Mouse (Mus musculus) gastrocnemius, postnatal 10 days (tissue): ENCODE measurements at regions not wholly inside any gene's neighbourhood (a gene's known extent, or its start where the extent isn't known, plus 50 kb on each side); places are given as distances from the start of the nearest gene placed in this dataset.

ENCODE experiments used
- DNase-seq: peaks from one replicate; pipeline ENCODE4 v3.0.0; 2021; ENCODE audit warnings: mixed read lengths

- DNase-seq, result no peak
Measured at GRCm38 (mm10) chr9:120814286-120814685, 114.7 kb upstream of the Ctnnb1 start.

- DNase-seq, result no peak
Measured at GRCm38 (mm10) chr9:120818726-120819317, 110.2 kb upstream of the Ctnnb1 start.

GRCm38 (mm10) chr9:120820892-120821291 lies 108.1 kb upstream of the Ctnnb1 start:
- no peak for DNase-seq

- no peak for DNase-seq
Measured at GRCm38 (mm10) chr9:120823397-120823796, 105.6 kb upstream of the Ctnnb1 start.

- no peak for DNase-seq
Measured at GRCm38 (mm10) chr9:120826266-120826665, 102.8 kb upstream of the Ctnnb1 start.

- peak; percentile 74 for DNase-seq
Measured at GRCm38 (mm10) chr9:120830526-120830925, 98.5 kb upstream of the Ctnnb1 start.

- DNase-seq, result no peak
Measured at GRCm38 (mm10) chr9:120834166-120834565, 94.8 kb upstream of the Ctnnb1 start.

- no peak for DNase-seq
Measured at GRCm38 (mm10) chr9:120835621-120836020, 93.4 kb upstream of the Ctnnb1 start.

- DNase-seq, result no peak
Measured at GRCm38 (mm10) chr9:120837431-120838150, 91.4 kb upstream of the Ctnnb1 start.

- no peak for DNase-seq
Measured at GRCm38 (mm10) chr9:120843753-120844152, 85.3 kb upstream of the Ctnnb1 start.

- DNase-seq, result no peak
Measured at GRCm38 (mm10) chr9:120845538-120845937, 83.5 kb upstream of the Ctnnb1 start.

- no peak for DNase-seq
Measured at GRCm38 (mm10) chr9:120847649-120848048, 81.4 kb upstream of the Ctnnb1 start.

- DNase-seq, result no peak
Measured at GRCm38 (mm10) chr9:120848962-120849361, 80.1 kb upstream of the Ctnnb1 start.

GRCm38 (mm10) chr9:120850092-120850491 lies 78.9 kb upstream of the Ctnnb1 start:
- DNase-seq, result no peak

GRCm38 (mm10) chr9:120851914-120852313 lies 77.1 kb upstream of the Ctnnb1 start:
- DNase-seq, result no peak

- DNase-seq, result no peak
Measured at GRCm38 (mm10) chr9:120852572-120852971, 76.4 kb upstream of the Ctnnb1 start.

- no peak for DNase-seq
Measured at GRCm38 (mm10) chr9:120853032-120853597, 75.9 kb upstream of the Ctnnb1 start.

GRCm38 (mm10) chr9:120854351-120854750 lies 74.7 kb upstream of the Ctnnb1 start:
- DNase-seq, result no peak

- no peak for DNase-seq
Measured at GRCm38 (mm10) chr9:120855293-120856050, 73.5 kb upstream of the Ctnnb1 start.

- DNase-seq, result no peak
Measured at GRCm38 (mm10) chr9:120857849-120858510, 71.0 kb upstream of the Ctnnb1 start.

- no peak for DNase-seq
Measured at GRCm38 (mm10) chr9:120860969-120861595, 67.9 kb upstream of the Ctnnb1 start.

- DNase-seq, result no peak
Measured at GRCm38 (mm10) chr9:120861788-120862345, 67.1 kb upstream of the Ctnnb1 start.
